Mouse (Mus musculus) CH12.LX (cell line): ENCODE results near the gene Wdfy1.

Source experiments
- CTCF ChIP-seq, 2 experiments: IDR thresholded peaks in 1 of 2; conservative IDR thresholded peaks in 1 of 2; 2 replicates each; pipeline ENCODE4 v1.5.1; 2011 to 2012; ENCODE audit warnings: low read depth in 2 of 2, low read length in 2 of 2, improper control_type of control experiment in 1 of 2, inconsistent platforms in 1 of 2, mild to moderate bottlenecking in 1 of 2, moderate library complexity in 1 of 2
- HCFC1 ChIP-seq: IDR thresholded peaks from 2 replicates; pipeline ENCODE4 v1.6.1; 2012; ENCODE audit warnings: low read depth, mild to moderate bottlenecking, inconsistent platforms, low read length, improper control_type of control experiment
- POLR2A ChIP-seq: IDR thresholded peaks from 2 replicates; pipeline ENCODE4 v1.6.1; 2011; ENCODE audit warnings: low read depth, mild to moderate bottlenecking, improper control_type of control experiment, low read length
- ZMIZ1 ChIP-seq: IDR thresholded peaks from 2 replicates; pipeline ENCODE4 v1.6.1; 2012; ENCODE audit warnings: low read depth, mild to moderate bottlenecking, inconsistent platforms, low read length, improper control_type of control experiment
- ZNF384 ChIP-seq: IDR thresholded peaks from 2 replicates; pipeline ENCODE4 v1.6.1; 2012; ENCODE audit warnings: low read depth, low read length, improper control_type of control experiment, inconsistent platforms

- TF ChIP-seq CTCF (conservative IDR thresholded peaks at IDR 0.05 in 1 of 2, IDR thresholded peaks at IDR 0.05 in 1 of 2; ENCODE audit: low read depth in 2 of 2, low read length in 2 of 2) (no peak), ZMIZ1 (no peak), HCFC1 (no peak), ZNF384 (no peak), POLR2A (no peak)
Observed at GRCm38 (mm10) chr1:79756417-79756816, 19.5 kb downstream of the Wdfy1 start.
